ENCODE assay signal across 8 mouse cellular contexts in the genomic region with DNA sequence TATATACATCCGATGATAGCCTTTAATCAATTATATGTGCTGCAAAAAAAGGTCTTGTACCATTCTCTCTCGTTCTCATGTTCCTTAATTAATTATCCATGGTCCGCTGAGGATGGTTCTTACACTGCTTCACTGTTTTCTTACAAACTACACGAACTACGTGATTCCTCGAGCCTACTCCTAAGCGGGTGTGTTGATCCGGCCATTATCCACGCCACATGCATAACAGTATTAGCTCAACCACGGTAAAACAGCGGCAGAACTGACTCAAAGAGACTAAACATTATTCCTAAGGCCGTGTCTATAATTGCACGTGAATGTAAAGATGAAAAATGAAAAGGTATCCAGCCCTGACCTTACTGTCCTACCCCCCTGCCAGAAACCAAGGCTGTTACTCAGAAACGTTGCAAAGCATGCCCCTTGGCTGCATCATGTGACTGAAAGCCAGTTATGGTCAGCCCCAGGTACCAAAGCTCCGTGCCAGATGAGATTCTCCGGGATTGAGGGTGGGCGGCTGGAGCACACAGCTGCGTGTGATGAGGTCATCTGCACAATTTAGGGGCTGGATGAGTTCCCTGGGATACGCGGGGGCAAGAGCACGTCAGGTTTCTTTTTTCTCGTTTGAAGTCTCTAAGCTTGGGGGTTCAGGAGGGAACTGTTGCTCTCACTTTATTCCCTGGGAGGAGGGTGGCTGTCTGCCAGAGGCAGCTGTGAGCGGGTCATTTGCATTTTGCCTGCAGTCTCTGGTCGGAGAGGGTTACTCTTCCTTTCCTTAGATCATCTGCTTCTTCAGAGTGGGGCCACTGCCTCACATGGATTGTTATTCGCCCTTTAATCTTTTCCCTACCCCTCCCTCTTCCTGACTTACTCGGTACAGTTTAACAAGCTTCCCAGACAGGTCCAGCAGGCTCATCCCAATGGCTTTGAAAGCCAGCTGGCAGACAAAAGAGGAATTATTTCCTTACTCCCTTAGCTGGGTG.
DNase-seq lines count a peak whose midpoint lies in the region; ATAC-seq and TF ChIP-seq lines count a peak whose summit lies in the region.

No protein-coding gene starts in this region.

- peaks cover 4% of the 10 kb centered on the region; the same call in 1 of the 2 replicates for H3K4me1 ChIP-seq in heart, embryonic 11.5 days (ENCODE audit: control insufficient read depth, insufficient read depth, low read length)
- peaks cover 7% of the 10 kb centered on the region for H3K4me1 ChIP-seq in heart, embryonic 16.5 days (ENCODE audit: control insufficient read depth, insufficient read depth, low read length)
- H3K4me1 ChIP-seq in stomach, postnatal 0 days (replicated peaks; ENCODE audit: control insufficient read depth, insufficient read depth) = 0 out of 2 replicates have a peak, but pooled peaks cover 2% of the 10 kb centered on the region

- no peaks in the 10 kb centered on the region for H3K36me3 ChIP-seq in heart, embryonic 11.5 days (ENCODE audit: control insufficient read depth, insufficient read depth, low read length)
- H3K36me3 ChIP-seq in heart, embryonic 16.5 days (ENCODE audit: control insufficient read depth, insufficient read depth) = no peaks in the 10 kb centered on the region
- no peaks in the 10 kb centered on the region for H3K36me3 ChIP-seq in stomach, postnatal 0 days (ENCODE audit: control insufficient read depth, insufficient read depth, low read length)

- 18% methylated on average over 26 of the region's 26 CpGs for WGBS in heart, embryonic 11.5 days (ENCODE audit: insufficient replicate concordance)
- WGBS in heart, embryonic 16.5 days = 21% methylated on average over 26 of the region's 26 CpGs
- WGBS in stomach, postnatal 0 days = 14% methylated on average over 26 of the region's 26 CpGs

- TF ChIP-seq EP300 in stomach, postnatal 0 days (optimal IDR thresholded peaks at IDR 0.05) = no peak

- ATAC-seq in heart, embryonic 11.5 days (replicated peaks; ENCODE audit: insufficient number of reproducible peaks, low FRiP score, low TSS enrichment) = 0 out of 2 replicates have a peak, but pooled peaks have one; percentile 35
- ATAC-seq in common myeloid progenitor, adult 5-6 weeks (replicated peaks; ENCODE audit: low read depth, poor library complexity, severe bottlenecking) = peak; percentile 32
- ATAC-seq in heart, embryonic 16.5 days (replicated peaks; ENCODE audit: extremely low read depth, insufficient read depth, low FRiP score) = peak; percentile 73
- ATAC-seq in stomach, postnatal 0 days (ENCODE audit: low FRiP score, low TSS enrichment) = peak; percentile 69; the same call in 1 of the 2 replicates

- no peak for TF ChIP-seq CTCF in stomach, postnatal 0 days (IDR thresholded peaks at IDR 0.05; ENCODE audit: low read depth)

- DNase-seq in heart, postnatal 25 days (ENCODE audit: low spot score) = no peak
- DNase-seq in kidney, postnatal 25 days = peak; percentile 79 to 86
- peak; percentile 74 for DNase-seq in mesoderm, embryonic 11.5 days (ENCODE audit: low read depth, low spot score)
- DNase-seq in stomach, postnatal 0 days (ENCODE audit: low spot score) = peak; percentile 45
- DNase-seq in thymus, postnatal 36 days = no peak

- peak overlapping the region; percentile 18; the same call in 1 of the 2 replicates for H3K27ac ChIP-seq in heart, embryonic 11.5 days (ENCODE audit: low read depth, low read length)
- 0 out of 2 replicates have a peak overlapping the region, but pooled peaks have one; percentile 15 for H3K27ac ChIP-seq in heart, embryonic 16.5 days (ENCODE audit: low read length)
- H3K27ac ChIP-seq in stomach, postnatal 0 days (replicated peaks) = no peak overlapping the region; the same call in 1 of the 2 replicates

- peak overlapping the region; percentile 62 for H3K9ac ChIP-seq in heart, embryonic 11.5 days (ENCODE audit: low read depth, low read length)
- H3K9ac ChIP-seq in heart, embryonic 16.5 days (ENCODE audit: low read length) = peak overlapping the region; percentile 60
- H3K9ac ChIP-seq in stomach, postnatal 0 days (ENCODE audit: low read length) = peak overlapping the region; percentile 45

- H3K27me3 ChIP-seq in heart, embryonic 11.5 days (ENCODE audit: control insufficient read depth, insufficient read depth, low read length) = no peaks in the 10 kb centered on the region
- no peaks in the 10 kb centered on the region; the same call in 1 of the 2 replicates for H3K27me3 ChIP-seq in heart, embryonic 16.5 days (ENCODE audit: control insufficient read depth, insufficient read depth, low read length)
- H3K27me3 ChIP-seq in stomach, postnatal 0 days (ENCODE audit: control insufficient read depth, insufficient read depth, low read length) = no peaks in the 10 kb centered on the region

- intact Hi-C loops in heart, postnatal 25 days (cut with DNase I) = no loop called here

- H3K9me3 ChIP-seq in heart, embryonic 11.5 days (replicated peaks; ENCODE audit: control insufficient read depth, low read length) = no peaks in the 10 kb centered on the region
- H3K9me3 ChIP-seq in heart, embryonic 16.5 days (replicated peaks; ENCODE audit: control insufficient read depth, low read length) = no peaks in the 10 kb centered on the region; the same call in 1 of the 2 replicates
- H3K9me3 ChIP-seq in stomach, postnatal 0 days (ENCODE audit: control insufficient read depth, low read length) = no peaks in the 10 kb centered on the region

- peak overlapping the region; percentile 74 for H3K4me2 ChIP-seq in heart, embryonic 11.5 days
- H3K4me2 ChIP-seq in heart, embryonic 16.5 days (ENCODE audit: low read depth, low read length) = peak overlapping the region; percentile 74
- peak overlapping the region; percentile 61 for H3K4me2 ChIP-seq in stomach, postnatal 0 days (replicated peaks; ENCODE audit: low read depth)

- H3K4me3 ChIP-seq in heart, embryonic 11.5 days (ENCODE audit: low read depth, low read length) = peak overlapping the region; percentile 36
- peak overlapping the region; percentile 52 for H3K4me3 ChIP-seq in heart, embryonic 16.5 days (ENCODE audit: low read length)
- H3K4me3 ChIP-seq in stomach, postnatal 0 days (ENCODE audit: low read depth, low read length) = peak overlapping the region; percentile 35

Comparison
In these comparisons a context has a peak if more than half of its experiments do, and no peak if none do; other contexts are left out.
1. DNase-seq: peak in kidney, postnatal 25 days (2 of 2), mesoderm, embryonic 11.5 days (single experiment) and stomach, postnatal 0 days (single experiment); none in heart, postnatal 25 days (single experiment) and thymus, postnatal 36 days (0 of 2).
2. Peak in every context shown above with its lines, with median percentiles within 50 percentile points of each other: ATAC-seq, H3K4me2 ChIP-seq, H3K4me3 ChIP-seq and H3K9ac ChIP-seq.